Mouse (Mus musculus) erythroid progenitor cell, adult 5-6 weeks (primary cell): ENCODE results near the gene Patz1. TPM values are rescaled to one million over a fixed set of nuclear protein-coding genes. Genes with fewer than 3 reads are reported as not detected.

Experiments used
- ATAC-seq: replicated peaks from 2 replicates; pipeline ENCODE4 v1.8.0; 2016; ENCODE audit warnings: moderate number of reproducible peaks, mild to moderate bottlenecking, moderate TSS enrichment, inconsistent platforms; ENCODE audit not compliant: poor library complexity, low FRiP score, severe bottlenecking
- total RNA-seq, 2 experiments: library from RNA; stranded (forward) in 1 of 2; stranded (reverse) in 1 of 2; fragments of 150-400 nt in 1 of 2; fragments of 186-747, 209-891 nt in 1 of 2; gene quantifications; 2 replicates each; pipeline versions ENCODE4 v1.2.3 to v1.2.4; 2015 to 2017; ENCODE audit warnings: low replicate concordance in 2 of 2

The Patz1 gene
- 14.1 and 17.6 TPM in 2 replicates for total RNA-seq (2015; ENCODE audit: low replicate concordance)
- 18.2 and 31.6 TPM in 2 replicates for total RNA-seq (2017; ENCODE audit: low replicate concordance)

GRCm38 (mm10) chr11:3288521-3289301, at the start of gene Patz1:
Gene Patz1, plus strand, starts transcription at chr11:3288874.
- ATAC-seq = no peak; the same call in 1 of the 2 replicates

GRCm38 (mm10) chr11:3242395-3242794, 46.3 kb upstream of the Patz1 start:
- no peak for ATAC-seq

- no peak for ATAC-seq
Observed at GRCm38 (mm10) chr11:3243771-3244170, 44.9 kb upstream of the Patz1 start.

GRCm38 (mm10) chr11:3247387-3247786, 41.3 kb upstream of the Patz1 start:
- ATAC-seq = no peak

GRCm38 (mm10) chr11:3259537-3259936, 29.1 kb upstream of the Patz1 start:
- ATAC-seq = no peak

GRCm38 (mm10) chr11:3265291-3266078, 23.2 kb upstream of the Patz1 start:
- ATAC-seq = peak; percentile 52

GRCm38 (mm10) chr11:3266079-3266685, 22.5 kb upstream of the Patz1 start, which contains the start of gene Drg1:
Gene Drg1, minus strand, starts transcription at chr11:3266415.
- ATAC-seq = peak; percentile 99

- ATAC-seq = no peak
Observed at GRCm38 (mm10) chr11:3267133-3267532, 21.5 kb upstream of the Patz1 start.

GRCm38 (mm10) chr11:3269241-3269640, 19.4 kb upstream of the Patz1 start:
- no peak for ATAC-seq

- no peak for ATAC-seq
Observed at GRCm38 (mm10) chr11:3278351-3278750, 10.3 kb upstream of the Patz1 start.

GRCm38 (mm10) chr11:3279729-3280128, 8.9 kb upstream of the Patz1 start:
- ATAC-seq = no peak

- ATAC-seq = no peak
Observed at GRCm38 (mm10) chr11:3282887-3283286, 5.8 kb upstream of the Patz1 start.

GRCm38 (mm10) chr11:3283645-3284044, 5.0 kb upstream of the Patz1 start:
- no peak for ATAC-seq

- ATAC-seq = no peak
Observed at GRCm38 (mm10) chr11:3285940-3286339, 2.7 kb upstream of the Patz1 start.

GRCm38 (mm10) chr11:3287131-3287530, 1.5 kb upstream of the Patz1 start:
- ATAC-seq = no peak

GRCm38 (mm10) chr11:3287921-3288320, 753 bp upstream of the Patz1 start:
- ATAC-seq = no peak

GRCm38 (mm10) chr11:3289302-3289802, 678 bp downstream of the Patz1 start:
- no peak for ATAC-seq

GRCm38 (mm10) chr11:3289803-3290639, 1.3 kb downstream of the Patz1 start:
- peak; percentile 37; the same call in 1 of the 2 replicates for ATAC-seq

- peak; percentile 48 for ATAC-seq
Observed at GRCm38 (mm10) chr11:3290640-3291310, 2.1 kb downstream of the Patz1 start.
